Mouse (Mus musculus) liver (tissue): ENCODE measurements around the gene Fkbp5.

Source experiments
- DNase-seq: peaks from one replicate; pipeline ENCODE4 v3.0.0-alpha.2; 2020; ENCODE audit warnings: mixed read lengths

Fkbp5 gene

DNA sequence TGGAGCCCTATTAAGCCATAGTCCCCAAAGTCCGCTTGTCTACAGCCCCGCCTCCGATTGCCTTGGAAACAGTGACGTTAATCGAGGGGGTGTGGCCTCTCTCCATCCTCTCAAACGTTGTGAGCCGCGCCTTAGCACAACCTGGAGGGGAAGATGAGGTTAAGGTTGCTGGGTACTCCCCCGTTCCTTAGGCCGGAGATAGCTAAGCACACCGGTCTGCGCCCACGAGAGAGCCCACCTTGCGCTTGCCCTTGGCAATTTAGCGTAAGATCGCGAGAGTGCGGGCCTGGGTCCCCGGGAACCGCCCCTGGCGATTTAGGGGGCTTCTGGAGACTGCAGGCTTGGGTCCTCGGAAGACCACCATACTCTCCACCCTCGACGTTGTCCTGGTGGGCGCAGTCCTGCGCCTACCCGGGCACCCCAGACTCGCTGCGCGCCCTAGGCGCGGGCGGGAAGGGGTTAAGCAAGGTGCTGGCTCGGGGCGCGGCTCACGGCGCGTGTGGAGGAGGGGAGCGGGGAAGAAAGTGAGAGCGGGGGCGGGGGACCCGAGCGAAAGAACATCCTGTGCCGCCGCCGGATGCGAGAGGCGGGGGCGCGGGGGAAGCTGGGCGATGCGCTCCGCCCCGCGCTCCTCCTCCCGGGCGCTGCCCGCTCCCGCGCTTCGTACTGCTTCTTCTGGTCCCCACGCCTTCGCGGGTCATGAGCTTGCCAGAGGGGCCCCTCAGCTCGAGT is 5.5 kb upstream of the Fkbp5 start:
- DNase-seq = peak; percentile 81

DNA sequence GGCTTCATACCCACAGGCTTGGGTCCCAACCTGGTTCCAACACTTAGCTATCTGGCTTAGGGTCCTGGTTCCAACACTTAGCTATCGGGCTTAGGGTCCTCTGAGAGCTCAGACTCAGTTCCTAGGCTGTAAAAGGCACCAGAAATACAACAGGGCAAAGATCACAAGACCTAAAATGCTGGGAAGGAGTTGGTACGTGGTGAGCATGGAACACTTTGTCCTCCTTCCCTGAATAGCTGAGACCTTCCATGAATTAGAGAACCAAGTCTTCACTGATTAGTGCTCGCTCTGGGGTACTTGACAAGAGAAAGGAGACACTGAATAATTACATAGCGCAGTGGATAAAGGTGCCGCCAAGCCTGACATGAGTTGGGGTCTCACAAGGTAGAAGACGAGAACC is 4.6 kb upstream of the Fkbp5 start:
- DNase-seq = no peak

DNA sequence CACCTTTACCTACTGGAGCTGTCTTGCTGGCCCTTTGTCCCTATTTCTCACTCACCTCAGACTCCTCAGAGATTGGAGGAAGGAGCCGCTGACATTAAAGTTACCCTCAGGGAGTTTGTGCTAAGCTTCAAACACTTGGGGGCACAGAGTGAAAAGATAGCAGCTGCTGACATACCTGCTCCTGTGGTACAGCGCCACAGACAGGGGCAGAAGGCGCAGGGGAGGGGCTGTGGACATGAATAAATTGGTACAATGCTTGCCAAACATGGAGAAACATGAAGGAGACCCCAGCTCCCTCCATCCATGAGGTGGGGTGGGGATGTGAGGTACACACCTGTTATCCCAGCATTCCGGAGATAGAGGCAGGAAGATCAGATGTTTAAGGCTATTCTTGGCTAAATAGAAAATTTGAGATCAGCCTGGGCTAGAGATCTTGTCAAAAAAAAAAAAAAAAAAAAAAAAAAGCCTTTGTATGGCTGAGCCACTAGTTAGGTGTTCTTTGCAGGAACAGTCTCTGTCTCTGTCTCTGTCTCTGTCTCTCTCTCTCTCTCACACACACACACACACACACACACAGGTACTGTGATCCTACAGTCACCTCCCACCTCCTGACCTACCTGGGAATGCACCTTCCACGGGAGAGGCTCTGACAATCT is 3.9 kb upstream of the Fkbp5 start:
- no peak for DNase-seq

DNA sequence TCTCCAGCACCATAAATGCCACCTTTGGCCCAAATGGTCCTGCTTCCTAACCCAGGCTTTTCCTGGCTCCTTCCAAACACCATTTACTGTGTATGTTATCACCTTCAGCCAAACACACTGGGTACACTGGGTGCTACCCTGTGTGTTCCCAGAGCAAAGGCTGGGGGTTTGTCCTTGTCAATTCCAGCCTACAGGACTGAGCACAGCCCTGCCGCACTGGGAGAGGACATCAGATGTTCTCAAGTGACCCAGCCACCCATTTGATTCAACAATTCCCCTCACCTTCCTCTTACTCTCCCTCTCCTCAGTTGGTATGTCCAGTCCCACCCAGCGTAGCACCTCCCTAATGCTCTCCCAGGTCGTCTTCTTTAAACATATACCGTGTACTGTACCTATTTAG is 3.2 kb upstream of the Fkbp5 start:
- DNase-seq = no peak

DNA sequence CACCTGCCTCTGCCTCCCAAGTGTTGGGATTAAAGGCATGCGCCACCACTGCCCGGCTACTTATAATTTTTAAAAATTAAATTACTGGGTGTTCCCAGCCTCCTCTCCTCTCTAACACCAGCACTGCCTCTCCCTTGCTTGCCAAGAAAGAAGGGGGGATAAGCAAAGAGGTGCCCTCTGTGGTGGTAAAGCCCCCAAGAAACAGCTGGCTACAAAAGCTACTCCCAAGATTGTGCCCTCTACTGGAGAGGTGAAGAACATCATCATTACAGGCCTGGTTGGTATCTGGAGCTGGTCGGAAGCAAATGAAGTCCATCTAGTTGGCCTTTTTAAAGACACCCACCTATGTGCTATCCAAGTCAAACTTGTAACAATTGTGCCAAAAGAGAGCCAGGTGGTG is 2.5 kb upstream of the Fkbp5 start:
- DNase-seq = no peak

DNA sequence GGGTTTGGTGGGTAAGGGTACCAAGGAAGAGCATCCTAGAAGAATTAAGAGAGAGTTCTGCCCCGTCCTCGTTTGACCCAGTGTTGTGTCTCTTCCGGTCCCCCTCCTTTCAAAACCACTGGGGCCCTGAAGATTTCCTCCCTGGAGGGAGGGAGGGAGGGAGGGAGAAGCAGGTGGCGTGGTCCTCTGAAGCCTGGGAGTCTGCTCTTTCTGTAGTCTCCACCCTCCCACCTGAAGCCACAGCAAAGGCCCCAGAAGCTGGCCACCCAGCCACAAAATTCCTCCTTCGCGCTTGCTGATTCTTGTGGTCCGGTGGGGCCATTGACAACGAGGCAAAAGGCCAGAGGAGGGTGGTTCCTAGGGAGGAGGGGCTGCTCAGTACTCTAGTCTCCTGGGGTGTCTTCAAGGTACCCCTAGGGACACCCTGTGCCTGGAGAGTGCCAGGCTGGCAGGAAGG is 1.3 kb upstream of the Fkbp5 start:
- DNase-seq = no peak

DNA sequence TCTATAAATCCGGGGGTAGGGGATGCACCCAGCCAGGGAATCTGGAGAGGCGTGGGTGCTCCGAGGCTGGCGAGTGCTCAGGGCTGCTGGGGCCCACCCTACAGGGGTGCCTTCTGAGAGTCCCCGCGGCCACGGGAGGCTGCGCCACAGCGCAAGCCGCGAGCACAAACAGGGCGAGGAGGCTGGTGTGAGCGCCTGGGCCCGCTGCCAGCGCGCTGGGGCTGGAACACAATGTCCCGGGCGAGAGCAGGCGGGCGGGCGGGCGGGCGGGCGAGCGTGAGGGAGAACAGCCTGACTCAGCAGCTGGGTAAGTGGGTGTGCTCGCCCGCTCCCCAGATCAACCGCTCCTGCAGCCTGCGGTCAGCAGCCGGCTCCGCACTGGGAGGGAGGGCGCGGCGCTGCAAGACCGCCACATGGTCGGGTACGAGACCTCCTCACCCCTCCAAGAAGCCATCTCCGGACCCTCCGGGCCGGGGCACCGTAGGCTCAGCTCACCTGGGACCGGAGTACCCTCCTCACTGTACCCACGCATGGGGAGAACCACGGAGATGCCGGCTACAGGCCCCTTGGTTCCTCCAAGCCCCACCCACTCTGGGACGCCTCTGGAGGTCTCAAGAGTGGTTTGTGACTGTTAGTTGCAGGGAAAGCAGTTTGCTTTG is 758 bp upstream of the Fkbp5 start:
- peak; percentile 63 for DNase-seq

DNA sequence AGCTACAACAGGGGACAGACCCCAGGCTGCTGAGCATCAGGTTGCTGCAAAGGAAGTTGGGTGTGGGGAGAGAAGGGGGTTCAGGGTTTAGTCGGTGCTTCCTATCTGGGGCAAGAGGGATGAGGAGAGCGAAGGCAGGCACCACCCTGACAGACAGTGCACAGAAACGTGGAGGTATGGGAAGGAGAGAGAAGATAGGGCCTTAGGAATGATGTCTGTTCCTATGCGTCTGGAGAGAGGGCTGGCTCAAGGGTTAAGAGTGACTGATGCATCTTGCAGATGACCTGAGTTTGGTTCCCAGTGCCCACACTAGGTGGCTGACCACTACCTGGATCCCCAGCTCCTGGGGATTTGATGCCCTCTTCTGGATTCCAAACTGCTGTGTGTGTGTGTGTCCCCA is 446 bp downstream of the Fkbp5 start:
- DNase-seq = no peak

DNA sequence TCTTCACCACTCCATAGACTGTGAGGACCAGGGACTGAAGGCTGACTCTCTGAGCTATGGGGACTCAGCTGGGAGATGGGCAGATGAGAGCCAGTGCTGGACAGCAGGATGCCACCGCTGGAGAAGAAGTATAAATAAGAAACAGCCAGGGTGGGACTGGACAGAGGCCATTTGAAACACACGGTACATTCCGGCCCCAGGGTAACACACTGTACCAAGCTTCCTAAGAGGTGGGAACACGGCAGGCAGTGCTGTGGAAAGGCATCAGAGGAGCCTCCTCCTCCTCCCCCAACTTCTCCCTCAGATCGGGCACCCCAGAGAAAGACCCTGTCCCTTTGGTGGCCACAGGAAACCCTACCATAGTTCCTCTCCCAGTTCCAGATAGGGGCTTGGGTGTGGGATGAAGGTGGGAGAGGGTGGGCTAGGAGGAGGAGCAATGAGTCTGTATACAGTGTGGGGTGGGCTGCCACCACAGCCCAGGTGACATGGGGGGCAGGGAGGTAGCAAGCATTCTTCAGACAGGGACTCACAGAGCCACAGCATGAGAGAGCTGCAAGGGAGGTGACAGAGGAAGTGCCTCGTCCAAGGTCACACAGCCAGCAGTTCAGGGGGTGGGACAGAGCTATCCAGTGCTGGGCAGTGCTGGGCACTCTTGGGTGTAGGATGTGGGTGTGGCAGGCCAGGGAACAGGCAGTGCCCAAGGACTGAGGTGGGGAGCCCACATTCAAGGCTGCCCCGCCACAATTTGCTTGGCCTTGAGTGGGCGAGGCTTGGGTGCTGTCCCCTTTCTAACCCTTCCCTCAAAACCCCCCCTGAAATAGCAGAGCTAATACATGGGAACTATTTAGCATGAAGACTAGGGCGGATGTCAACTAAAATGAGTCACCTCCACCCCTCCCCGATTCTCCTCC is 1.6 kb downstream of the Fkbp5 start:
- no peak for DNase-seq

DNA sequence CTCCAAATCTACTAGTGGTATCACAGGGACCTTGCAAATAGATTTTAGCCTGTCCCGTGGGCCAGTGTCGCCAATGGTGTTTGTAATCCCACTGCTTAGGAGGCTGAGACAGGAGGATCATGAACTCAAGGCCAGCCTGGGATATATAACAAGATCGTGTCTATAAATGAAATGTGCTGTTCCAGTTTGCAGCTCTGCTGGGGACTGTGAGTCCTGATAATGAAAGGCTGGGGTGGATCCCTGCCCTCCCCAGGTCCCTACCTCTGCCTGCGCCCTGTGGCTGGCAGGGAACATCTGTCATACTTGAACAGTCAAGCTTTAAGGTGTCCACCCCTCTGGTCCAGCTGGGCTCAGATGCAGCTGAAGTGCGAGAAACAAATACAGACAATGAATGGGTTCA is 2.8 kb downstream of the Fkbp5 start:
- no peak for DNase-seq

DNA sequence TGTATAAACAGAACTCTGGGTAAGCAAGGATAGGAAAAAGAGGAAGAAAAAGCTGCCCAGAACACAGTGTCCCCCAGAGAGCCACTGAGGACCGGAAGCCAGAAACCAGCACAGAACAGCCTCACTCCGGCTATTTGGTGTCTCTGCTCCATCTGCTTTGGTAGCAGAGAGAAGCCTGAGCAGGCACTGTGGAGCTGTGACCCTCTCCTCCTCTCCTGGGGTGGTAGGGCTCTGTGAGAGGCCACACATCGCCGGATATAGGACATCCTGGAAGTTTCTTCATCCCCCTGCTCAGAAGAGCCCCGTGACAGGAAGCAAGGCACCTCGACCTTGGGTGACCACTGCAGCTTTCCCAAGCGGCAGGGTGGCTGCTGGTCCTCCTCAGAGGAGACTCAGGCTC is 3.5 kb downstream of the Fkbp5 start:
- no peak for DNase-seq

DNA sequence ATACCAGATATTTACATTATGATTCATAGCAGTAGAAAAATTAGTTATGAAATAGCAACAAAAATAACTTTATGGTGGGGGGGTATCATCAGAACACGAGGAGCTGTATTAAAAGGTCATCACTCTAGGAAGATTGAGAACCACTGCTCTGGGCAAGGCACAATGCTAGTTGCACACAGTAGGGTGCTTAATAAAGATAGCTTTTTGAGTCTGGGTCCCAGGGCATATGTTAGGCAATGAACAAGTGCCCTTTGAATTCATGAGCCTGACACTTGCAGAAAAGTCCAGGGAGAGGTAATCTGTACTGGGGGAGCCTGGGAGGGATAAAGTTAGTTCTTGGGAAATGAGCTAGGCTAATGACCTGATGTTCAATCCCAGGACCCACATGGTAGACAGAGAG is 4.0 kb downstream of the Fkbp5 start:
- no peak for DNase-seq

DNA sequence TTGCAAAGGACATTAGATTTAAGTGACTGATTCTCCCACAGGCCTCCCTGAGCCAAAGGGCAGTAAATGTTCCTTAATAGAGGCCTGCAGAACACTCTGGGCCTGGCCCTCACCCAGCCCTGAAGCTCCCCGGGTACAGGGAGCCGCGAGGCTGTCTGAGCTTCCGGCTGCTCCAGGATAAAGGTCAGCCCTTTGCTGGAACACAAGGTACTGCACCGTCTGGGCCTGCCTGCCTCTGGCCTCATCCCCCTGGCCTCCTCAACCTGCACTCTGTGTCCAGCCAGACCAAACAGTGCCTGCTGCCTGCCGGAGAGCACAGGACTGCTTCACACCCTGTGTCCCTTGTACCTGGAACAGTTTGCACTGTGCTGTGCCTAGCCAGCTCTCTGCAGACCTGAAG is 4.6 kb downstream of the Fkbp5 start:
- no peak for DNase-seq

DNA sequence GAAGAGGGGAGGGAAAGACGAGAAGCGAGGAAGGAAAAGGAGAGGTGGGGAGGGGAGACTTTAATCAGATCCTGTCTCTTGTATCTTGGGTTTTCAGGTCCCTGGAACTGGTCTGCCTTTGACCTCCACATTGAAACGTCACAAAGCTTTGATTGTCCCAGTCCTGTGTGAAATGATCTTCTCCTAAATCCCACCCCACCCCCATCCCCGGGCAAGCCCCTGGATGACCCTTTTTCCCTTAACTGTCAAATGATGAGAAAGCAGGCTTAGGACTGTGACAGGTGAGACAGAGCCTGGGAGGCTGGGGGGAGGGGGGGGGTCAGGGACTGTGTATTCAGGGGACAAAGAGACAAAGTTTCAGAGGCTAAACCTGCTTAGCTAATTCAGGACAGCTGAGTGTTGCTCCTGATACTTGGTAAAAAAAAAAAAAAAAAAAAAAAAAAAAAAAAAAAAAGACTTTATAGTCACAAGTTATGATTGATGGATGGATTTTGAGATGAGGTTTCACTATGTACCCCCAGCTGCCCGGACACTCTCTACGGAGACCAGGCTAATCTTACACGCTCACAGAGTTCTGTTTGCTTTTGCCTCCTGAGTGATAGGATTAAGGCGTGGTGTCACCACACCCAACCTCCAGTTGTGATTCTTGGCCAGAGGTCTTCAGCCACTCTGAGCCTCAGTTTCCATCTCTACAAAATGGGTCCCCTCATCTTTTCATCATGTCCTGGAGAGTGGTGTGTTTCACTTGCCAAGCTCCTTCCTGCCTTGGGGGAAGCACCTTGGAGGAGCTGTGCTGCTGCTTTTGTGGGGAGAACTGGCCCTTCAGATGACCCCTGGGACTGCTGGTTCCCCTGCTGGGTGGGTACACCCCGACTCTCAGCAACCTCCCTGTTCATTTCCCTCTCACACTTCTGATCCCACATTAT is 5.4 kb downstream of the Fkbp5 start:
- no peak for DNase-seq

DNA sequence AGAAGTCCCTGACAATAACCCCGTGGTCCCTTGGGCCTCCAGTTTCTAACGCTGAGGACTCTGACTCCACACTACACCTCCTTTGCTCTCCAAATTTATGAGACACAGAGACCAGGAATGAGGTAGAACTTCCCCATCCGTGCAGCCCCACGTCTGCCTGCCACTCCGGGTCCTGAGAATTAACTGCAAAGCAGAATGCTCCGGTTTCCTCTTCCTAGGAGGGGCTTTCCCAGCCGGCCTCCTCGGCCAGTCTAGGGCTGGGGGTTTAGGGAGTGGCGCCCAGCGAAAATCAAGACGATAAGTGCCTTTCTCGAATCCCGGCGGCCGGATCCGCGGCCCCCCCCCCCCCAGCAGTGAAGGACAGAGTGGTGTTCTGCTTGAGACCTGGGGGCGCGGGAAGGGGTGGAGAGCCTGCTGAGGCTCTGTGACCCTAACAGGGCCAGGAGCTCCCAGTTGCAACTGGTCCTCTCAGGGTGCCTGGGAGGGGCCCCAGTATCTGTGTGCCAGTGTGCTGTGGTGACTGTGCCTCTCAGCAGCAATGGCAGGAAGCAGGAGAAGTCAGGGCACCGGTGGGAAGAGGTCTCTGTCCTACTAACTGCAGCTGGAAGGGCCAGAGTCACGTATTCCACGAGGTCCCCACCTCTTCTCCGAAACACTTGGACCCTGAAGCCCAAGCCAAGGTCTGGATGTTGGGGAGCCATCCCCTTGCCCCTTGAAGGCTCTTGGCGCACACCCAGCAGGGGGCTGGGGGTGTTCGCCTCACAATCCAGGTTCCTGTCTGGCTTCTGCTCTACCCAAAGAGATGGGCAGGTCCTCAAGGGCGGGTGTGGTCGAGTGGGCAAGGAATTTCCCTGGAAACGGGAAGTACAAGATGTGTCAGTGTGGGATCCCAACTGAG is 6.6 kb downstream of the Fkbp5 start:
- peak; percentile 24 for DNase-seq

DNA sequence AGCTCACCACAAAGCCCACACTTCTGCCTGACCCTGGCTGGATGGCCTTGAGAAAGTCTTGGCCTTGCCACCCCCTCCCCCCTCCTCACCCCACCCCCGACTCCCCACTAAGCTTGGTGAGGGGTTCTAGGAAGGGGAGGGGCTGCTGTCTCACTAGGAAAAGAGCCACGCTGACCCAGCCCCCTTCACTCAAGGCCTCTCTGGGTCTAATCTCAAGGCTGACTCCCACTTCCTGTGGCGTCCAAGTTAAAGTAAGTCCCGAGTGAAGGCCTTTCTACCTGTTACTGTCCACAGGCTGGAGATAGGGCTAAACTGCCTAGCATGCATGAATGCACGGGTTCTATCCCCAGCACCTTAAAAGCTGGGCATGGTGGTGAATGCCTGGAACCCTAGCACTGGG is 9.8 kb downstream of the Fkbp5 start:
- DNase-seq = no peak

DNA sequence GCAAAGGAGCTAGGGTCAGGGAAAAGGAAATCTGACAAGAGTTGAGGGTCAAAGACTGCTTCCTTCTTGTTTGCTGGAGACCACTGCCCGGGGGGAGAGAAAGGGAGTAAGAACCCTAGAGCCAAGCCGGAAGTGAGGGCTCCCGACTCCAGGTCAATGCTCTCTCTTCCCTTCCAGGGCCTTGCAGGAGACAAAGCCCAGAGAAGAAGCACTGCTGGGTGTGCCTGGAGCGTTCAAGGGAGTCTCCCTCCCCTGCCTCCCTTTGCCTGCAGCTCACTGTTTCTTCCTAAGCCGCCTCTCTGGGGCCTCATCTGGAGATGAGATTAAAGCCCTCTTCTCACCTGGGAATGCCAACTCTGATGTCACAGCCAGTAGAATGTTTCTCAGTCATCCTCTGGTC is 10.4 kb downstream of the Fkbp5 start:
- no peak for DNase-seq

DNA sequence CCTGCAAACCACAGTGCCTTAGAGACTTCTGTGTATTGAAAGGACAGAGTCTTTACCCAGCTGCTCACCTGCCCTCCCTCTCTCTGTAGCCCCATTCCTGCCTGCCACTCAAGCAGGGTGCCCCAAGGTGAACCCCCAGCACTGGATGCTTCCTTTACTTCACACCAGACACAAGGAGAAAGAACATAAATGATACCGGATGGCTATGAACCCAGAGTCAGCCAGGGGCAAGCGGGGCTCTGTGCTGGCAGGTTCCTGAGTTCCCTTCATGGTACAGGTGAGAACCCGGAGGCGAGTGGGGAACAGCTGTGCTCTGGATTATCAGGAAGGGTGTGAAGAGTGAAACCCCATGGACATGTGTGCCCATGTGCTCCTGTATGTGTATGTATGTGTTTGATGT is 11.7 kb downstream of the Fkbp5 start:
- DNase-seq = no peak

DNA sequence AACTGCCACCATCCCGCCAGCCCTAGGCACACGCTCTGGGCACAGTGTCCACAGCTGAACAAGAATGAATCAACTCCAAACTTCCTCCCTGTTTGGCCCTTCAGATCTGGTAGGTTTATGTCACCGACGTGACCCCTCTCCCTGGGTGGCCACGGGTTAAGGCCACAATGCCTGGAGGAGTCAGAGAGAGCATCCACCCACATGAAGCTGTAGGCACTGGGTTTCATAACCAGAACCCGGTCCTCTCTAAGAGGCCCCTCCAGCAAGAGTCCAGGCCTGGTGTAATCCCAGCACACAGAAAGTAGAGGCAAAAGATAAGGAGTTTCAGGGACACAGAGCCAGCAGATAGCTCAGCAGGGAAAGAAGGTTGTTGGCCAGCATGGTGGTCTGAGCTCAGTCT is 13.1 kb downstream of the Fkbp5 start:
- DNase-seq = no peak

DNA sequence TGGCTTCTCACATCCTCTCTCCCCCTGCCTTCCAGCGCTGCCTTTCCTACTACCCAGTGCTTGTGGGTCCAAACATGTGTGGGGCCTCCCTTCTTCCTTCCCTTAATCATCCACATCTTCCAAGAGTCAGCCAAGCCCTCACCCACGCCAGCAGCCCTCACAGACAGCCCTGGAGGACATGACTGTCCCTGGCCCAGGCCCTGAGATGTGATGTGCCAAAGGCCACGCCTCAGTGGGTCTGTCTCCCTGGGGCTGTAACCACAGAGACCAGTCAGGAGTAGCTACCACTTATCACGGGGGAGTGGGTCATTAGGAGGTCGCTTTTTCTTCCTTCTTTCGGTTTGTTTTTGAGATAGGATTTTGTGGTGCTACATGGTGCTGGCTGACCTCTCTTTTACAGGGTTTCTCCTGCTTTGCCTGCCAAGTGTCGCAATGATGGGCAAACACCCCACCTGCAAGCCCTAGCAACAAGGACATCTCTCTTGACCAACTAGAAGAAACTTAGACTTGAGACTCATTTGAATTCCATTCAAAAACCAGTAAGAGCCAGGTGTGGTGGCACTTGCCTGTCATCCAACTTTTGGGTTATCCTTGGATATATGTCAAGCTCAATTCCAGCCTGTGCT is 15.0 kb downstream of the Fkbp5 start:
- DNase-seq = no peak

DNA sequence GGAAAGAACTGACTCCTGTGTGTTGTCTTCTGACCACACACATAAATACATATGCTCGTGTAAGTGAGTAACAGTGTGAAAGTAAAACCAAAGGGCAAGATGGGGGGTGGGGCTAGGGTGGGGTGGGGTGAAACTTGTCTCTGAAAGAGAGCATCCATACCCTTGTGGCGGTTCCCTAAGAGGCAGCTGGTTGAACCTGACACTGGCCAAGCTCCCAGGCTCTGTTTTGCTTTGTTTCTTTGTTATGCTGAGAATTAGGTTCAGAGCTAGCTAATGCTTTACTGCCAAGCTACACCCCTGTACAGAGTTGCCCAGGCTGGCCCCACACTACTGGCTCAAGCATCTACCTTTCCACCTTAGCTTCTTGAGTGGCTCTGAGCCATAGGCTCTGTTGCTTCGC is 16.9 kb downstream of the Fkbp5 start:
- DNase-seq = no peak
